Mouse (Mus musculus): ENCODE measurements at regions not wholly inside any gene's neighbourhood (a gene's known extent, or its start where the extent isn't known, plus 50 kb on each side); places are given as distances from the start of the nearest gene placed in this dataset.
A peak's percentile ranks its signal among the peaks of the same experiment; 100 is the strongest.

GRCm38 (mm10) chr4:53219351-53219750 lies 59.7 kb upstream of the Abca1 start:
- DNase-seq (ENCODE audit: low spot score) = no peak

GRCm38 (mm10) chr4:53218752-53219151 lies 59.1 kb upstream of the Abca1 start:
- DNase-seq (ENCODE audit: low spot score) = no peak

- DNase-seq (ENCODE audit: low spot score) = no peak
Observed at GRCm38 (mm10) chr4:53218291-53218640, 58.6 kb upstream of the Abca1 start.

- peak; percentile 70 for DNase-seq (ENCODE audit: low spot score)
Observed at GRCm38 (mm10) chr4:53217608-53218290, 58.1 kb upstream of the Abca1 start.

- DNase-seq (ENCODE audit: low spot score) = no peak
Observed at GRCm38 (mm10) chr4:53212541-53212940, 52.8 kb upstream of the Abca1 start.

GRCm38 (mm10) chr4:53210685-53211084 lies 51.0 kb upstream of the Abca1 start:
- DNase-seq (ENCODE audit: low spot score) = no peak
